Mouse (Mus musculus) CH12.LX (cell line): ENCODE data around the gene Cox8a. TPM values are rescaled to one million over a fixed set of nuclear protein-coding genes. Genes with fewer than 3 reads are reported as not detected.

Experiments
- DNase-seq: peaks from one replicate; pipeline ENCODE4 v3.0.0-alpha.2; 2013; ENCODE audit errors: extremely low read depth
- H3K27ac ChIP-seq: 2 replicates; pipeline ENCODE4 v1.5.1; 2012; ENCODE audit warnings: low read depth, mild to moderate bottlenecking, control low read depth, moderate library complexity; ENCODE audit not compliant: insufficient read depth
- H3K27me3 ChIP-seq: replicated peaks from 2 replicates; pipeline ENCODE3; 2012; ENCODE audit warnings: inconsistent platforms
- H3K36me3 ChIP-seq, 2 experiments: replicated peaks in 1 of 2; 2 replicates each; pipeline versions ENCODE3 to v1.6.1; 2012; ENCODE audit warnings: inconsistent platforms in 1 of 2, low read length in 1 of 2, mild to moderate bottlenecking in 1 of 2, mixed read lengths in 1 of 2, moderate library complexity in 1 of 2; ENCODE audit not compliant: control insufficient read depth in 1 of 2, insufficient read depth in 1 of 2
- H3K4me1 ChIP-seq, 2 experiments: 2 replicates each; pipeline ENCODE4 v1.6.1; 2012; ENCODE audit warnings: inconsistent platforms in 1 of 2, moderate library complexity in 1 of 2; ENCODE audit not compliant: insufficient read depth in 2 of 2, control insufficient read depth in 1 of 2
- H3K4me2 ChIP-seq: 2 replicates; pipeline ENCODE4 v1.6.1; 2012; ENCODE audit warnings: low read depth, mild to moderate bottlenecking, control low read depth; ENCODE audit not compliant: poor library complexity, insufficient read depth, severe bottlenecking
- H3K4me3 ChIP-seq, 3 experiments: fragments of 150-350 bp in 1 of 3; sonication (generic) in 1 of 3; replicated peaks in 1 of 3; 2 replicates each; pipeline versions ENCODE3 to v1.5.1; 2011 to 2012; ENCODE audit warnings: low read depth in 2 of 3, low read length in 2 of 3, mild to moderate bottlenecking in 2 of 3, moderate library complexity in 2 of 3, control low read depth in 1 of 3, improper control_type of control experiment in 1 of 3, inconsistent platforms in 1 of 3, mixed read lengths in 1 of 3; ENCODE audit not compliant: poor library complexity in 1 of 3
- H3K79me2 ChIP-seq: replicated peaks from 2 replicates; pipeline ENCODE4 v1.6.1; 2012; ENCODE audit warnings: mild to moderate bottlenecking, moderate library complexity; ENCODE audit not compliant: control insufficient read depth, poor library complexity, insufficient read depth, severe bottlenecking; ENCODE audit errors: extremely low read depth
- H3K9ac ChIP-seq: 2 replicates; pipeline ENCODE4 v1.6.1; 2012; ENCODE audit warnings: low read depth, mild to moderate bottlenecking, control low read depth, moderate library complexity; ENCODE audit not compliant: insufficient read depth
- H3K9me3 ChIP-seq: replicated peaks from 2 replicates; pipeline ENCODE3; 2012; ENCODE audit warnings: low read length, inconsistent platforms, mixed read lengths
- BHLHE40 ChIP-seq: IDR thresholded peaks from 2 replicates; pipeline ENCODE4 v1.6.1; 2011; ENCODE audit warnings: mild to moderate bottlenecking, low read depth, low read length, improper control_type of control experiment
- CHD1 ChIP-seq: IDR thresholded peaks from 2 replicates; pipeline ENCODE4 v1.6.1; 2012; ENCODE audit warnings: low read depth, low read length, improper control_type of control experiment, inconsistent platforms
- CHD2 ChIP-seq: IDR thresholded peaks from 2 replicates; pipeline ENCODE4 v1.6.1; 2011; ENCODE audit warnings: low read length, improper control_type of control experiment
- CTCF ChIP-seq, 2 experiments: IDR thresholded peaks in 1 of 2; conservative IDR thresholded peaks in 1 of 2; 2 replicates each; pipeline ENCODE4 v1.5.1; 2011 to 2012; ENCODE audit warnings: low read depth in 2 of 2, low read length in 2 of 2, improper control_type of control experiment in 1 of 2, inconsistent platforms in 1 of 2, mild to moderate bottlenecking in 1 of 2, moderate library complexity in 1 of 2
- E2F4 ChIP-seq: IDR thresholded peaks from 2 replicates; pipeline ENCODE4 v1.6.1; 2011; ENCODE audit warnings: low read depth, low read length, improper control_type of control experiment; ENCODE audit not compliant: insufficient replicate concordance
- ELF1 ChIP-seq: IDR thresholded peaks from 2 replicates; pipeline ENCODE4 v1.6.1; 2014; ENCODE audit warnings: low read depth, mild to moderate bottlenecking, inconsistent platforms, low read length, improper control_type of control experiment
- EP300 ChIP-seq: IDR thresholded peaks from 2 replicates; pipeline ENCODE4 v1.6.1; 2011; ENCODE audit warnings: low read length, improper control_type of control experiment
- ETS1 ChIP-seq: conservative IDR thresholded peaks from 2 replicates; pipeline ENCODE4 v1.6.1; 2012; ENCODE audit warnings: low read depth, mild to moderate bottlenecking, inconsistent platforms, low read length, improper control_type of control experiment, moderate library complexity
- GABPA ChIP-seq: IDR thresholded peaks from 2 replicates; pipeline ENCODE4 v1.6.1; 2012; ENCODE audit warnings: low read depth, low read length, improper control_type of control experiment, inconsistent platforms; ENCODE audit not compliant: insufficient replicate concordance
- HCFC1 ChIP-seq: IDR thresholded peaks from 2 replicates; pipeline ENCODE4 v1.6.1; 2012; ENCODE audit warnings: low read depth, mild to moderate bottlenecking, inconsistent platforms, low read length, improper control_type of control experiment
- IRF4 ChIP-seq: IDR thresholded peaks from 2 replicates; pipeline ENCODE4 v1.6.1; 2014; ENCODE audit warnings: low read depth, mild to moderate bottlenecking, inconsistent platforms, low read length, improper control_type of control experiment
- JUN ChIP-seq: IDR thresholded peaks from 2 replicates; pipeline ENCODE4 v1.6.1; 2011; ENCODE audit warnings: low read depth, mild to moderate bottlenecking, low read length, improper control_type of control experiment, moderate library complexity; ENCODE audit not compliant: insufficient read depth
- JUND ChIP-seq: conservative IDR thresholded peaks from 2 replicates; pipeline ENCODE4 v1.6.1; 2011; ENCODE audit warnings: low read depth, low read length, improper control_type of control experiment
- KAT2A ChIP-seq: IDR thresholded peaks from 2 replicates; pipeline ENCODE4 v1.6.1; 2012; ENCODE audit warnings: low read length, improper control_type of control experiment, inconsistent platforms; ENCODE audit not compliant: insufficient replicate concordance
- MAFK ChIP-seq: IDR thresholded peaks from 2 replicates; pipeline ENCODE4 v1.6.1; 2011; ENCODE audit warnings: low read length, improper control_type of control experiment; ENCODE audit not compliant: insufficient replicate concordance
- MAX ChIP-seq: IDR thresholded peaks from 2 replicates; pipeline ENCODE4 v1.6.1; 2011; ENCODE audit warnings: low read length, improper control_type of control experiment
- MAZ ChIP-seq: IDR thresholded peaks from 2 replicates; pipeline ENCODE4 v1.6.1; 2012; ENCODE audit warnings: low read depth, mild to moderate bottlenecking, inconsistent platforms, low read length, improper control_type of control experiment, moderate library complexity
- MEF2A ChIP-seq: IDR thresholded peaks from 2 replicates; pipeline ENCODE4 v1.6.1; 2014; ENCODE audit warnings: low read depth, mild to moderate bottlenecking, inconsistent platforms, low read length, improper control_type of control experiment, borderline replicate concordance
- MXI1 ChIP-seq: IDR thresholded peaks from 2 replicates; pipeline ENCODE4 v1.6.1; 2011; ENCODE audit warnings: mild to moderate bottlenecking, low read depth, low read length, improper control_type of control experiment
- MYC ChIP-seq: IDR thresholded peaks from 2 replicates; pipeline ENCODE4 v1.6.1; 2011; ENCODE audit warnings: low read depth, mild to moderate bottlenecking, improper control_type of control experiment, low read length
- NELFE ChIP-seq: IDR thresholded peaks from 2 replicates; pipeline ENCODE4 v1.6.1; 2011; ENCODE audit warnings: low read depth, low read length, improper control_type of control experiment
- NRF1 ChIP-seq: IDR thresholded peaks from 2 replicates; pipeline ENCODE4 v1.6.1; 2014; ENCODE audit warnings: low read depth, mild to moderate bottlenecking, inconsistent platforms, low read length, improper control_type of control experiment, moderate library complexity
- PAX5 ChIP-seq: IDR thresholded peaks from 2 replicates; pipeline ENCODE4 v1.6.1; 2012; ENCODE audit warnings: low read length, inconsistent platforms, mixed read lengths
- POLR2A ChIP-seq: IDR thresholded peaks from 2 replicates; pipeline ENCODE4 v1.6.1; 2011; ENCODE audit warnings: low read depth, mild to moderate bottlenecking, improper control_type of control experiment, low read length
- POLR2AphosphoS2 ChIP-seq: IDR thresholded peaks from 2 replicates; pipeline ENCODE4 v1.6.1; 2011; ENCODE audit warnings: low read depth, low read length, improper control_type of control experiment
- RAD21 ChIP-seq: IDR thresholded peaks from 2 replicates; pipeline ENCODE4 v1.6.1; 2011; ENCODE audit warnings: low read depth, mild to moderate bottlenecking, low read length, improper control_type of control experiment, moderate library complexity
- RCOR1 ChIP-seq: conservative IDR thresholded peaks from 2 replicates; pipeline ENCODE4 v1.6.1; 2012; ENCODE audit warnings: low read depth, mild to moderate bottlenecking, inconsistent platforms, low read length, improper control_type of control experiment
- SIN3A ChIP-seq: IDR thresholded peaks from 2 replicates; pipeline ENCODE4 v1.6.1; 2012; ENCODE audit warnings: low read length, improper control_type of control experiment, inconsistent platforms
- SMC3 ChIP-seq: IDR thresholded peaks from 2 replicates; pipeline ENCODE4 v1.6.1; 2011; ENCODE audit warnings: low read depth, low read length, improper control_type of control experiment
- TBP ChIP-seq: conservative IDR thresholded peaks from 2 replicates; pipeline ENCODE4 v1.6.1; 2011; ENCODE audit warnings: low read depth, low read length, improper control_type of control experiment
- UBTF ChIP-seq: IDR thresholded peaks from 2 replicates; pipeline ENCODE4 v1.6.1; 2012; ENCODE audit warnings: low read depth, mild to moderate bottlenecking, inconsistent platforms, low read length, improper control_type of control experiment, moderate library complexity
- USF1 ChIP-seq: IDR thresholded peaks from 2 replicates; pipeline ENCODE4 v1.6.1; 2014; ENCODE audit warnings: low read depth, mild to moderate bottlenecking, inconsistent platforms, low read length, improper control_type of control experiment
- USF2 ChIP-seq: conservative IDR thresholded peaks from 2 replicates; pipeline ENCODE4 v1.6.1; 2011; ENCODE audit warnings: low read depth, low read length, improper control_type of control experiment
- ZC3H11A ChIP-seq: IDR thresholded peaks from 2 replicates; pipeline ENCODE4 v1.6.1; 2012; ENCODE audit warnings: low read depth, mild to moderate bottlenecking, inconsistent platforms, low read length, improper control_type of control experiment
- ZKSCAN1 ChIP-seq: IDR thresholded peaks from 2 replicates; pipeline ENCODE4 v1.6.1; 2012; ENCODE audit warnings: low read depth, inconsistent platforms, low read length, improper control_type of control experiment, borderline replicate concordance
- ZMIZ1 ChIP-seq: IDR thresholded peaks from 2 replicates; pipeline ENCODE4 v1.6.1; 2012; ENCODE audit warnings: low read depth, mild to moderate bottlenecking, inconsistent platforms, low read length, improper control_type of control experiment
- ZNF384 ChIP-seq: IDR thresholded peaks from 2 replicates; pipeline ENCODE4 v1.6.1; 2012; ENCODE audit warnings: low read depth, low read length, improper control_type of control experiment, inconsistent platforms
- dilution Hi-C: fragments of 300-500 bp; cut with MboI; formaldehyde crosslinking; loops from 2 replicates; pipeline ENCODE4 v1.14.3; 2020; ENCODE audit warnings: low sequenced_read_pairs; ENCODE audit not compliant: extremely low pct_unique_long_range_greater_than_20kb, extremely low pct_ligation_motif_present
- in situ Hi-C: fragments of 300-500 bp; cut with MboI; formaldehyde crosslinking; loops from 3 replicates; pipeline ENCODE4 v1.14.3; 2019; ENCODE audit warnings: low sequenced_read_pairs, low pct_ligation_motif_present, low pct_unique_long_range_greater_than_20kb, mixed read lengths
- polyA plus RNA-seq: library from polyadenylated mRNA; unstranded; fragments of >175 nt; gene quantifications from 2 replicates; pipeline ENCODE4 v1.2.1, GENCODE M21; 2012; ENCODE audit warnings: low read depth; ENCODE audit not compliant: insufficient read length
- total RNA-seq, 2 experiments: library from RNA; depleted of rRNA; stranded (reverse); fragments of 300-350 nt in 1 of 2; fragments of >200 nt in 1 of 2; gene quantifications; 2 replicates each; pipeline ENCODE4 v1.2.3; 2012 to 2014

Cox8a gene
- total and polyA plus RNA-seq, 3 experiments, result 326 to 896 (median 822) TPM

DNA sequence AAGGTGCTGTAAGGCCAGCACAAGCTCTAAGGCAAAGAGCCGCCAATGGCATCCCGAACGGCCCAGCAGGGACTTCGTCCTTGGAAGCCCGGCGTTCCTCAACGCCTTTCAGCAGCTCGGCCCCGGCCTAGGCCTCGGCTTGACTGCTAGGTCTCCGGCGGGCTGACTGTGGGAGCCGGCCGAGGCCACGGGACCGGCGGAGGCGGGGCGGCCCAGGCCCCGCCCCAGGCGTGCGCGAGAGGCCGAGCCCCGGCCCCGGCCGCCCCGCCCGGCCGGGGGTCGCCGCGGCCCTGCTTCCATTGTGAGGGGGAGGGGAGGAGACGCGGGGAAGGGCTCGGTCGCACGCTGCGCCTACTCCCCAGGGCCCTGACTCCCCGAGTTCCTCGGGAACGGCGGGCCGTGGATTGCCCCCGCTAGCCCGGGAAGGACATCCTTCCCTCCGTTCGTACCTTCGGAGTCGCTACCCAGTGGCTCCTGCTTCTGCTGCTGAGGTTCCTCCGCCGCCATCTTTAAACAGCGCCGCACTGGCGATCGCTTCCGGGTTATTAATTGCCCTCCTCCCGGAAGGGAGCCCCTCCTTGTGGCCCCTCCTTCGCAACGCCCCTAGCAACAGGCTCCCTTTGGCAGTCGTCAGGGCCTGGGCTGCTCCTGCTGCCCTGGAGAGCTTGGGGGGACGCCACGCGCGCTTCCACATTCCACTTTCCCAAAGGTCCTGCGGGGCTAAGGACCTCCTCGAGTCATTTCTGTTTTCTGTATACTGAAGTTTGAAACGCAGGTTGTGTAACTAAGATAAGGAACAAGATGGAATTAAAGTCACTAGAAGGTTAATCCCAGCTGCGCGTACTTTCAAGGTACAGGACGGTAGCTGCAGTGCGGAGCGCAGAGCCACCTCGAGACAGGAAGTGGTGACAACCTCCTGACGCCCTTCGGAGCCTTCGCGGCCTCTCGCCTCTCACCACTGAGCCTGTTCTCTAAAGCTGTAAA, 11.4 kb downstream of the Cox8a start, which contains the start of gene Otub1:
Gene Otub1 (minus strand): TSS at position 564 of the 984 bp plus-strand sequence.
- Histone ChIP-seq H3K4me1 (peaks cover 8 to 42% of the 10 kb centered on the region in 2 experiments; a peak in 3 of 4 replicates), H3K36me3 (peaks cover 29 to 42% of the 10 kb centered on the region in 2 experiments), H3K79me2 (peaks cover 23% of the 10 kb centered on the region), H3K4me3 (peak within 1 kb of the TSS; percentile 76 to 91 (median 90)), H3K27ac (peak within 1 kb of the TSS; percentile 91), H3K27me3 (no peaks in the 10 kb centered on the region), H3K4me2 (peak within 1 kb of the TSS; percentile 92), H3K9ac (peak within 1 kb of the TSS; percentile 91), H3K9me3 (no peaks in the 10 kb centered on the region)
- in situ Hi-C loops (loop anchor here (5.0 kb wide), 1 partner anchor 149 kb away; the partner anchor contains the start of gene Macrod1), dilution Hi-C loops (no loop called here)
- DNase-seq, result peak; percentile 97
- TF ChIP-seq CHD1 (peak; percentile 5; the same call in 1 of the 2 replicates), E2F4 (no peak), USF2 (no peak), JUND (no peak), MAX (peak; percentile 90), ZKSCAN1 (no peak), NRF1 (peak; percentile 68), KAT2A (peak; percentile 71; the same call in 1 of the 2 replicates), EP300 (peak; percentile 34; the same call in 1 of the 2 replicates), CTCF (conservative IDR thresholded peaks at IDR 0.05 in 1 of 2, IDR thresholded peaks at IDR 0.05 in 1 of 2; ENCODE audit: low read depth in 2 of 2, low read length in 2 of 2) (peak in 1 of 2 experiments; percentile 19; a peak in 2 of 4 replicates), JUN (no peak), GABPA (no peak), RAD21 (no peak; the same call in 1 of the 2 replicates), ETS1 (0 out of 2 replicates have a peak, but pooled peaks have one; percentile 36), ELF1 (peak; percentile 95), BHLHE40 (peak; percentile 46), USF1 (peak; percentile 16), ZNF384 (0 out of 2 replicates have a peak, but pooled peaks have one; percentile 16), RCOR1 (0 out of 2 replicates have a peak, but pooled peaks have one; percentile 38), IRF4 (no peak; the same call in 1 of the 2 replicates), ZMIZ1 (peak; percentile 88; the same call in 1 of the 2 replicates), NELFE (peak; percentile 93), TBP (peak; percentile 81; the same call in 1 of the 2 replicates), SIN3A (peak; percentile 93), CHD2 (peak; percentile 33), UBTF (peak; percentile 73; the same call in 1 of the 2 replicates), MAFK (no peak), MXI1 (peak; percentile 92), MAZ (peak; percentile 99), HCFC1 (peak; percentile 86), ZC3H11A (no peak), MYC (peak; percentile 93), SMC3 (no peak), POLR2AphosphoS2 (peak; percentile 95), POLR2A (peak; percentile 88), PAX5 (no peak), MEF2A (peak; percentile 51)
